Mouse (Mus musculus): ENCODE measurements around the gene Nlrc4.
"Not testable (repeated sequence)": the region's sequence is repeated elsewhere in the genome, so short reads cannot be mapped to it uniquely, and the experiment has no call there.

The Nlrc4 gene

GRCm38 (mm10) chr17:74458711-74459408 is at the start of gene Nlrc4:
Nlrc4 (minus strand) TSS chr17:74459142.
- no peak for DNase-seq (ENCODE audit: low spot score in 2 of 2)

GRCm38 (mm10) chr17:74508600-74508999 is 49.7 kb upstream of the Nlrc4 start:
- DNase-seq (ENCODE audit: low spot score in 2 of 2), result no peak

- DNase-seq (ENCODE audit: low spot score in 2 of 2), result no peak
These were observed 49.0 kb upstream of the Nlrc4 start for GRCm38 (mm10) chr17:74507934-74508333.

GRCm38 (mm10) chr17:74501085-74501484 is 42.1 kb upstream of the Nlrc4 start:
- no peak for DNase-seq (ENCODE audit: low spot score in 2 of 2)

DNA sequence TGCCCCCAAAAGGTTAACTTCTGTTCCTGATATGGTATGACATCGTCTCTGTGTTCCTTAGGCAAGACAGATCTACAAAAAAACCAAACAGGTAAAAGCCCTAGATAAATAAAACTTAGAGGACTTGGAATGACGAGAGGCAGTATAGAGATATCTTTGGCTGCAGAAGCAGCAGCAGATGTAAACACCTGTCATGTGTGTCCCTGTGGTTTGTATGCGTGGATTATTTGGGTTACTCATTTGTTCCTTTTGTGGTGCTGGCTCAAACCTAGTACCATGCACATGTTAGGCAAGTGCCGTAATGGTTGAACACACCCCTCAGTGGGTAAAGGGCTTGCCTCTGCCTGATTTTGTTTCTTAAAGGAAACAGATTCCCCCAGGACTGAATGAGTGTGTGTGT is 41.3 kb upstream of the Nlrc4 start:
- DNase-seq (ENCODE audit: low spot score in 2 of 2), result no peak

DNA sequence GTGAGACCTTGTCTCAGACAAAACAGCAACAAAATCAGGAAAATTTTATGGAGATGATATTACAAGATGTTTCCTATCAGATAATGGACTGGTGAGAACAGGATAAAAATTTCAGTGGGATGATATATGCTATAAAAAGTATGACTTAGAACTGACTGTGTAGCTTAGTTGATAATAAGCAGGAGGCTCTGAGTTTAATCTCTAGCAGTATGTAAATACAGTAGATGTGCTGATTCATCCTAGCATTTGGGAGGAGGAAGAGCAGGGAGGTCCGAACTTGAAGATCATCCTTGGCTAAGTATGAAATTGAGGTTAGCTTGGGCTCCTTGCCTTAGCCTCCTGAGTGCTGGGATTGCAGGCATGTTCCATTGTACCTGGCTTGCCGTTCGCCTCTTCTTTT is 32.6 kb upstream of the Nlrc4 start:
- DNase-seq (ENCODE audit: low spot score in 2 of 2), result no peak

DNA sequence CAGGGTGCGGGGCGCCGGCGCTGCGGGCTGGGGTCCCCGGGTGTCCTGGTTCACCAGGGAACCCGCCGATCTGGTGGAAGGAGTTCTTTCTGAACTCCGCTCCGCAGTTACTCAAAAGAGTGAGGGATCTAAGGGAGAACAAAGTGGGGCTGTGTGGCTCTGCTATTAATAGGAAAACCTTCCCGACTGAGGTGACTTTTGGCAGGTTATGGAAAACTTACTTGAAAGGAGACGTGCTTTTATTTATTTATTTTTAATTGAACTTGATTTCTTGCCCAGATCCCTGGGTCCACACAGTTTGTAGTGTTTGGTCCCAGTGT is 30.9 kb upstream of the Nlrc4 start:
- no peak for DNase-seq (ENCODE audit: low spot score in 2 of 2)

GRCm38 (mm10) chr17:74489024-74489900 is 30.3 kb upstream of the Nlrc4 start, which contains the start of gene Yipf4:
Yipf4 (plus strand) TSS chr17:74489493.
- DNase-seq (ENCODE audit: low spot score in 2 of 2), result peak; percentile 92 to 95

- no peak for DNase-seq (ENCODE audit: low spot score in 2 of 2)
These were observed 21.6 kb upstream of the Nlrc4 start for GRCm38 (mm10) chr17:74480361-74481069.

DNA sequence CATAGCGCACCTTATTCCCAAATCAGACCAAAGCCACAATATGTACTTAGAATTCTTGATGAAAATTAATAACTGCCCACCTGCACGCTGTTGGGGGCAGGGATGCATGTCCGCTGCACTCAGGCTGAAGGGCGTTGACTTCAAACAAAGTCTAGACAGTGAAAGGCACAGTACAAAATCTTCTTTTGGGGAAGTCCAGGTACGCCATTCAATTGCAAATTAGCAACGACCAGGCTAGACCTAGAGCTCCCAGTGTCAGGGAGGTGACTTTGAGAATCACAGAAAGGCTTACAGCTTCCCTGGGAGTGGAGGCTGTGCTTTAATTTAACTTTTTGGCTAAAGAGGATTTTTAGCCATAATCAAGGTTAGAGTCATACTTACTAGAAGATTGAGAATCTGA is 11.2 kb upstream of the Nlrc4 start:
- DNase-seq (ENCODE audit: low spot score in 2 of 2), result not testable (repeated sequence)

- DNase-seq (ENCODE audit: low spot score in 2 of 2), result not testable (repeated sequence)
These were observed 9.0 kb upstream of the Nlrc4 start for GRCm38 (mm10) chr17:74467981-74468380.

- no peak for DNase-seq (ENCODE audit: low spot score in 2 of 2)
These were observed 4.6 kb upstream of the Nlrc4 start for GRCm38 (mm10) chr17:74463510-74463909.

DNA sequence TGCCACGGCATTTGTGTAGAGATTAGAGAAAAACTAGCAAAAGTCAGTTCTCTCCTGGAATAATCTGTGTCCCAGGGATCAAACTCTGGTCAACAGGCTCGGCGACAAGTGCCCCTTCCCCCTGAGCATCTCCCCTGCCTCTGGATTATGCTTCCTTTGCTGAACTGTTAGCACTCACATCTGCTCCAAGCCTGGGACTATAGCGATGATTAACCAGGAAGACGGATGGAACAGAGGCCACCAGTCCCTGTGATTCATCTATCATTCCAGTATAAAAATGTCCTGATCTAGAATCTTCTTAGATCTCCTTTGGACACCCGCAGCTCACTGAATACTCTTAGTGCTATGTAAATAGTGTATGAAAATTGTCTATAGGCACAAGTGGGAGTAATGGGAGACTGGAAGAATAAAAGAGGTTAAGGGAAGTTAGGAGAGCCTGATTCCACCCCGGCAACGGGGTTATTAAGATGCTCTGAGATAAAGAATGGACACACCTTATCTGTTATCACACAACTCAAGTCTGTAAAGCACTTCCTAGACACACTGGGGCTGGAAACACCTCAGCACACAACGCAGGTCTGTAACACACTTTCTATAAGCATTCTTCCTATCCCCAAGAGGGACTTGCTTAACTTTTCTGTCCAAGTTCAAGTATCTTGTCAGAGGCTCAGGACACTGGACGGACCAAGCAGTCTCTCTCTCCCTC is 817 bp downstream of the Nlrc4 start:
- DNase-seq (ENCODE audit: low spot score in 2 of 2), result no peak

DNA sequence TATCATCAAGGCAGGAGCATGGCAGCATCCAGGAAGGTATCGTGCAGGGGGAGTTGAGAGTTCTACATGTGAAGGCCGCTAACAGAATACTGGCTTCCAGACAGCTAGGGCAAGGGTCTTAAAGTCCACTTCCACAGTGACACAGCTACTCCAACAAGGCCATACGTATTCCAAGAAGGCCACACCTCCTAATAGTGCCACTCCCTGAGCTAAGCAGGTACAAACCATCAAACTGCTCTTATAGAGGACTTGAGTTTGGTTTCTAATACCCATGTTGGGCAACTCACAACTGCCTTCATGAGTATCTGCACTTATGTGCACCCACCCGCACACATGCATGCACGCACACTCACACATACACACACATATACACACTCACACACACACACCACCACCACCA is 2.1 kb downstream of the Nlrc4 start:
- DNase-seq (ENCODE audit: low spot score in 2 of 2), result no peak

GRCm38 (mm10) chr17:74455426-74455825 is 3.5 kb downstream of the Nlrc4 start:
- DNase-seq (ENCODE audit: low spot score in 2 of 2), result no peak

DNA sequence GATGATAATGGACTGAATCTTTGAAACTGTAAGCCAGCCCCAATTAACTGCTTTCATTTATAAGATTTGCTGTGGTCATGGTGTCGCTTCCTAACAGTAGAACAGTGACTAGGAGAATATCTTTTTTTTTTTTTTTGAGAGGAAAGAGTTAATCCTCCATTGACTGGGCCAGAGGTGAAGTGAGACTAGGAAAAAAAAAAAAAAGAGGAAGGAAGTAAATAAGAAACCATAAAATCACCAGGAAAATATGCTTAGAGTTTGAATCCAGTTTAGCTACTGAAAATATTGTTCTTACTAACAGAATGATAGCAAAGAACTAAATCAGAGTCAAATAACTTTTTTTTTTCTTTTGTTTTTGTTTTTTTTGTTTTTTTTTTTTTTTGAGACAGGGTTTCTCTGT is 4.3 kb downstream of the Nlrc4 start:
- DNase-seq (ENCODE audit: low spot score in 2 of 2), result no peak

DNA sequence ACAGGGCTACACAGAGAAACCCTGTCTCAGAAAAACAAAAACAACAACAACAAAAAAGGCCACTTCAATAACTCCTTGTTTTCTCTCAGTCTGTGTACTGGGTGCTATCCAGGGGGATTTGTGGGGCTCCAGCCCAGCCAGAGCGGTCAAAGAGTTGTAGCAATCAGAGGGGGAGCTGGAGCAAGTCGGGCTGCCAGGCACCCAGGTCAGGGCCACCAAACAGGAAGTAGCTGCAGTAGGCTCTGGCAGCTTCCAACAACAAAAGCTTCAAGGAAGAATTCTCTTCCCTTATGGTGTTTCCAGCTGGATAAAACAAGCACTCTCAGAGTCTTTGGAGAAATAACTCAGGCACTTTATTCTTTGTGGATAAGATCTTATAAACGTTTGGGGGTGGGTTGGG is 5.0 kb downstream of the Nlrc4 start:
- DNase-seq (ENCODE audit: low spot score in 2 of 2), result no peak

DNA sequence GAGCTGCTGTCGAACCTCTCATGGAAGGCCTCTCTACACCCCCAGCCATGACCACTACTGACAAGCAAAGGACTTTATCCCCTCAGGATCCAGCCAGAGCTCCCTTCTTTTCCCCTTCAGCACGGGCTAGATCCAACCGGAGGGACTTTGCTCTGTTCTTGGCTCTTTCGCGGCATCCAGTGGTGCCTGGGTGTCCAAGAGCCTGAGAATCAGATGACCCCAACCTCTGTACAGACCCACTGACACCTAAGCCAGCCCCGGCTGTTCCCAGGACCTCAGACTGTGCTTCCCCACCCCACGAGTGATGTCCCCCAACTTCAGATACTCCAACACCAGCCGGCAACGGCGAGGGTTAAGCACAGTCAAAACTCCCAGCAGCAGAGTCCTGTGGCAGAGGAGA is 9.2 kb downstream of the Nlrc4 start:
- no peak for DNase-seq (ENCODE audit: low spot score in 2 of 2)

GRCm38 (mm10) chr17:74440486-74440885 is 18.5 kb downstream of the Nlrc4 start:
- no peak for DNase-seq (ENCODE audit: low spot score in 2 of 2)

DNA sequence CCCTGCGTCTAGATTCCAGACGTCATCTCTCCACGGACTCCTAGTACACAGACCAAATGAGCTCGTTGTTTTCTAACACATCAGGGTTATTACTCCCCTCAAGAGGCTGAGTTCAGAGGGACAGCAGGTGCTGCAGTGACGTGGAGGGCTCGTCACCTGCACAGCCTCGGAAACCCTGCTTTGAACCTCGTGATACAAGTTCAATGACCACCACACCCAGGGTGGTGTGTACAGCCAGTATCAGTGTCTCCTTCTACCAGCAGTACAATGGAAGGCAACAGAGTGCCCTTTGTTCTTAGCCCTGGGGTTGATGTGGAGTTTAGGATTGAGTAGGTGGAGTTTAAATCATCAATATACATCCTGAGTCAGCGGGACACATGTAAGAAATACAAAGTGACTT is 21.2 kb downstream of the Nlrc4 start:
- no peak for DNase-seq (ENCODE audit: low spot score in 2 of 2)

- DNase-seq (ENCODE audit: low spot score in 2 of 2), result no peak
These were observed 26.3 kb downstream of the Nlrc4 start for GRCm38 (mm10) chr17:74432631-74433030.

- DNase-seq (ENCODE audit: low spot score in 2 of 2), result peak in 1 of 2 experiments; percentile 2
These were observed 27.5 kb downstream of the Nlrc4 start for GRCm38 (mm10) chr17:74431481-74431880.
